Mouse (Mus musculus) olfactory bulb, adult 2 months (tissue): ENCODE data around the gene Pou2f1. TPM values are rescaled to one million over a fixed set of nuclear protein-coding genes. Genes with fewer than 3 reads are reported as not detected.

Source experiments
- H3K27ac ChIP-seq: fragments of 200-500 bp; 2 replicates; pipeline ENCODE4 v1.5.1; 2012; ENCODE audit warnings: low read depth, low read length; ENCODE audit not compliant: insufficient read depth
- H3K4me1 ChIP-seq: fragments of 200-500 bp; 2 replicates; pipeline ENCODE4 v1.6.1; 2012; ENCODE audit warnings: low read length; ENCODE audit not compliant: control insufficient read depth, insufficient read depth
- H3K4me3 ChIP-seq: fragments of 200-500 bp; 2 replicates; pipeline ENCODE4 v1.5.1; 2012; ENCODE audit warnings: mild to moderate bottlenecking, low read depth, low read length, moderate library complexity; ENCODE audit not compliant: insufficient read depth
- CTCF ChIP-seq: fragments of 200-500 bp; IDR thresholded peaks from 2 replicates; pipeline ENCODE4 v1.5.1; 2012; ENCODE audit warnings: low read depth, mild to moderate bottlenecking, low read length, moderate library complexity; ENCODE audit not compliant: insufficient read depth
- POLR2A ChIP-seq: fragments of 200-500 bp; IDR thresholded peaks from 2 replicates; pipeline ENCODE4 v1.6.1; 2012; ENCODE audit warnings: mild to moderate bottlenecking, low read depth, low read length, moderate library complexity; ENCODE audit not compliant: insufficient read depth
- WGBS: fragments of 180-500 bp; shearing (Covaris S2); methylation state at CpG from one replicate; pipeline ENCODE4 v1.1.7; 2018; 5-methylcytosine and 5-hydroxymethylcytosine counted together
- polyA plus RNA-seq: library from polyadenylated mRNA; stranded (reverse); fragments of >200 nt; gene quantifications from 2 replicates; pipeline ENCODE4 v1.2.4, GENCODE M21; 2012; ENCODE audit warnings: low replicate concordance; ENCODE audit not compliant: missing spikeins, insufficient read depth, insufficient read length

Pou2f1 gene
- polyA plus RNA-seq, 1 experiment: not detected

DNA sequence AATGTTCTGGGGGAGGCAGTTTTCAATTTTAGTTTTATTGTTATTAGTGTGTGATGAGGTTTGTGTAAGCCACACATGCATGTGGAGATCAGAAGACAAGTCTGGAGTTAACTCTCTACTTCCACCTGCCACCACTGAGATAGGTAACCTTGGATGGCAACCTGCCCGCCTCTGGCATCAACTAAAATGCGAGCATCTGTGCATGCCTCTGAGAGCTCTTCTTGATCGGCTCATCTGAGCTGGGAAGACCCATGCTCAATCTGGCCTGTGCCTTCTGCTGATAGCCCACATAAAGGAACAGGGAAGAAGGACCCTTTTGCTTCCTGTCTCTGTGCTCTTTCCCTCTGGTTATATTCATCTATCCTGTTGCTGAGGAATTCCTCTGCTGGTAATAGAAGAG, 93.0 kb downstream of the Pou2f1 start:
- 87% methylated on average over 3 of the region's 3 CpGs for WGBS
- Histone ChIP-seq H3K4me3 (no peak overlapping the region), H3K4me1 (no peaks in the 10 kb centered on the region), H3K27ac (no peak overlapping the region)
- TF ChIP-seq CTCF (no peak), POLR2A (no peak)

DNA sequence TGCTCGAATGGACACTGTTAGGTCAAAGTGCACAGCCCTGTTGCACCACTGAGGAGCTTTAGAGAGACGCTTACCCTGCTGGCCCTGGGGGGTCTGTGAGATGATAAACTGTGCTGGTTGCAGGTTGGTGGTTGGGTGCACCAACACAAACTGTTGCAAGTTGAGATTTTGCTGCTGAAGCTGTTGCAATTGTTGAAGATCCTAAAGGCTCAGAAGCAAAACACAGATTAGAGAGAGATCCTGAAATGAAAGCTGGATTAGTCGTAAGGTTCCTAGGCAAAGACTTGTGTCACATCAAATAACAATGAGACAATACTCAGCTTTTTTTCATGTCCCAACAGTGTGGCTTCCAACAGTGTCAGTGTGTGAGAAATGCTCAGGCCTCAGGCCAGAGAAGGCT, 93.7 kb downstream of the Pou2f1 start:
- WGBS: 84% methylated on average over 3 of the region's 3 CpGs

DNA sequence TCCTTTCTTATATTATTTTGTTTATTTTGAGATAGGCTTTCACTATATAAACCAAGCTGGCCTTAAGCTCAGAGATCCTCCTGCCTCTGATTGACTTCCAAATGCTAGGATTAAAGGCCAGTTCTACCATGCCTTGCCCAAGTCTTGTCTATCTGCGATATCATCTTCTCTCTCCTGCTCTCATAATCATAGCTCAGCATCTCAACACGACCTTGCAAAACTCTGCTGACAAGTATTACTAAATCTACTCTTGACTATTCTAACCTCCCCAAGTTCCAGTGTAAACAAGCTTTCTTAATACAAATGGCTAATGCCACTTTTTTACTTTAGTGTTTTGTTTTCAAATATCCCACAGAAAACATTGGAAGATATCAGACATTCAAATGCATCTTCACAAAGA, 94.3 kb downstream of the Pou2f1 start:
- Histone ChIP-seq H3K4me3 (no peak overlapping the region), H3K4me1 (no peaks in the 10 kb centered on the region), H3K27ac (no peak overlapping the region)
- TF ChIP-seq CTCF: no peak
- TF ChIP-seq POLR2A: no peak
- 95% methylated on average over 2 of the region's 2 CpGs for WGBS

More for the DNA sequence above, 93.7 kb downstream of the Pou2f1 start:
- TF ChIP-seq CTCF (no peak), POLR2A (no peak)
- Histone ChIP-seq H3K4me3 (no peak overlapping the region), H3K27ac (no peak overlapping the region), H3K4me1 (no peaks in the 10 kb centered on the region)

DNA sequence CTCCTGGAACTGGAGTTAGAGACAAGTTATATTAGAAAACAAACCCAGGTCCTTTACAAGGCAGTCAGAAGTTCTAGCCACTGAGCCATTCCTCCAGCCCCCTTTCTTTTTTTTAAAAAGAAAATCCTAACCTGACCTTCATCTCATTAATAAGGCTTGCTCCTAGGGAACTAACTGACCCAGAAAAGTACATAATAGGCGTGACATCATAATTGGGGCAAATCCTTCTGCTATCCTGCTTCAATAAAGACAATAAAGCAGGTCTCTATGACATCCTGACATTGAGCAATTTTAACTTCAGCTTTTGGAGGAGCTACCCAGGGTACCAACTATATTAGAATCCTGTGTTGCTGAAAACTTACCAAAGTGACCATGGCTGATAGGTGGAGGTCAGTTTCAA, 98.9 kb downstream of the Pou2f1 start:
- 91% methylated on average over 1 of the region's 1 CpGs for WGBS
- TF ChIP-seq CTCF: no peak
- no peak for TF ChIP-seq POLR2A
- no peak overlapping the region for H3K27ac ChIP-seq
- no peak overlapping the region for H3K4me3 ChIP-seq
- H3K4me1 ChIP-seq: no peaks in the 10 kb centered on the region

DNA sequence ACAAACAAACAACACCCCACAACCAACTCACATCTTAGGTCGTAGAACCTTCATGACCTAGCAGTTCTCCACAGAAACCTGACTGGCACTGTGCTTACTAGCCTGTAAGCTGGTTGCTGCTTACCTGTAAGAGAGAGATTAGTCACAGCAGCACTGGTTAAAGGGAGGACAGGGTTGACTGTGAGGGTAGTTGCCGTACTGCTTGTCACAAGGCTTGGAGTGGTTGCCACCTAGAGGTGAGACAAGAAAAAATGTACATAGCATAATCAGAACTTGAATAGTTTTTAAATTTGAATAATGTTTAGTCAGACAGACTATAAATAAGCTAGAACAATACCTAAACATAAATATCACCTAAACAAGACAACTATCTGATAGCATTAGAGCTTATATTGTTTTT, 110.8 kb downstream of the Pou2f1 start:
- Histone ChIP-seq H3K27ac (no peak overlapping the region), H3K4me1 (no peaks in the 10 kb centered on the region), H3K4me3 (no peak overlapping the region)
- WGBS: 80% methylated on average over 2 of the region's 2 CpGs
- TF ChIP-seq POLR2A (no peak), CTCF (no peak)

DNA sequence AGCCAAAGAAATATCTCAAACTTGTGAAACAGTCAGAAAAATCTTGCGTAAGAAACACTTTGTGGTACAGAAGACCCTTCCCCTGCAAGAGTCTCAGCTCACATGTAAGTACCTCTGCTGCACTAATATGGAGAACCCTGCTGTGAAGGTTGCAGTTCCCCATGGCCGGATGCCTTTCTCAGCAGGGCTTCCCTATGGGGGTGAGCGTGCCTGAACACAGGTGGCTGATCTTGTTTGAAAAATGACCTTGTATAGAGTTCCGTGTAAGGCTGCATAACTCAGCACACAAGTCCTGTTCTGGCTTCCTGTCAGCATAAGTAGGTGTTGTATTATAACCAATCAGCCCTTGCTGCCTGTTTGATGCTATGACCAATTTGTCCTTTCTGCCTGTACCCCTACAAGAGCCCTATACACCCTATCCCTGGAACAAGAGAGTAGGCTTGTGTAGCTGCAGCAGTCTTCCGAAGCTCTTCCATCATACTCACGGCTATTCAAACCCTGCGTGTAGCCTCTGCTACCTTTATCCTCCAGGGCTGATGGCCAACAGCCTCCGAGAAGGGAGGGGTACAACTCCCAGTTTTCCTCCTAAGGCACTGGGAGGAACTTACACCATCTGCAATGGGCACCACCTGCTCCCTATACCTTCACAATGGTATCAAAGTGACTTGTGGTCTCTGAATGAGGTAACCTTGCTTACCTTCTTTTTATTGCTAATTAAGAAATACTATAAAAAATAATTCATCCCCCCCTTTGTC, 120.2 kb downstream of the Pou2f1 start:
- H3K4me1 ChIP-seq: peaks cover 3% of the 10 kb centered on the region; the same call in 1 of the 2 replicates
- H3K27ac ChIP-seq: no peak overlapping the region
- 60% methylated on average over 8 of the region's 8 CpGs for WGBS
- TF ChIP-seq CTCF (no peak), POLR2A (no peak)
- no peak overlapping the region for H3K4me3 ChIP-seq

DNA sequence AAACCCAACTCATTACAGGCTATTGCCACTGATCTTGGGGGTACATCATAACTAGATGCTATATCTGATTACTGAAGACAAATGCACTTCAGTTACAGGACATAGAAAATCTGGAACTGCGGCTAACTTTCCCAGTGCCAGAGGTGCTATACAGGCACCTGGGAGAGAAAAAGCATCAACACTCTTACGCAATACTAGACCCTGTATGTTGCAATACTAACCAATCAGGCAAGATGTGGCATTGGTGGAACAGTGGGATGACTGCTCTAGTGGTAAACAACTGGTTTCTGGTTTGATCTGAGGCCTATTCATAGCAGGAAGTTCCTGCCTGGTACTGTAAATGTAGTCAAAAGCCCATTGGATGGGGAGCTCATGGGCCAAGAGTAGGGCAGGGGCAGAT, 123.7 kb downstream of the Pou2f1 start:
- WGBS: 97% methylated on average over 2 of the region's 2 CpGs
- no peak overlapping the region for H3K4me3 ChIP-seq
- no peak for TF ChIP-seq CTCF
- no peak for TF ChIP-seq POLR2A
- H3K4me1 ChIP-seq: peaks cover 9% of the 10 kb centered on the region
- no peak overlapping the region for H3K27ac ChIP-seq

DNA sequence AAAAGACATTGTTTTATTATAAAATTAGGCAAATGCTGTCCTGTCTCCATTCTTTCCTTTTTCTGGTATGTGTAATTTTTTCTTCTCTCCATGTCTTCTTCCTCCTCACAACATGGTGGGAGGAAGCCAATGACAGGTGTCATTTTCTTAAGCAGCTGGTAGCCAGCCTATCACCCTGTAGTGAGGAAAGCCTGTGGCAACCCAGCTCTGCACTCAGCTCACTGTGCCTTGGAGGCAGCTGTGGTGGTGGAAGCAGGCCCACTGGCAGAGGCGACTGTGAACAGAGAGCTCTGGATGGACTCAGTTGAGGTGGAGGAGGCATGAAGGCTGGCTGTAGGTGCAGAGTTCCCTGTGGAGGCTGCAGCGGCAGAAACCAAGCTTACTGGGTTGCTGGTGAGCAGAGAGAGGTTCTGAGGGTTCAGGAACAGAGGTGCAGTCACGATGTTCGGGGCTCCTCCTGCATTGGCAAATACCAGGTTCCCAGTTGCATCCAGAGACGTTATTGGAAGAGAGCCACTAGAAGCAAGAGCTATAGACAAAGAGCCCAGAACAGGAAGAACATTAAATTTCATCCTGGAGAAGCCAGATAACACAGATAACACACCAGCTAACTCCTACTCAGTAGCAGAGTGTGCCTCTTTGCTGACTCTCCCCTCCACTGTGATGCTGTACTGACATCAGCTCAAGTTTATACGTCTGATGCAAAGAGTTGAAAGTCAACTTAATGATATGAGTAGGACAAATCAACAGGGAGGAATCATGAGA, 126.8 kb downstream of the Pou2f1 start:
- H3K4me1 ChIP-seq: peaks cover 11% of the 10 kb centered on the region
- H3K27ac ChIP-seq: no peak overlapping the region
- H3K4me3 ChIP-seq: no peak overlapping the region
- no peak for TF ChIP-seq POLR2A
- no peak for TF ChIP-seq CTCF
- 72% methylated on average over 6 of the region's 6 CpGs for WGBS

DNA sequence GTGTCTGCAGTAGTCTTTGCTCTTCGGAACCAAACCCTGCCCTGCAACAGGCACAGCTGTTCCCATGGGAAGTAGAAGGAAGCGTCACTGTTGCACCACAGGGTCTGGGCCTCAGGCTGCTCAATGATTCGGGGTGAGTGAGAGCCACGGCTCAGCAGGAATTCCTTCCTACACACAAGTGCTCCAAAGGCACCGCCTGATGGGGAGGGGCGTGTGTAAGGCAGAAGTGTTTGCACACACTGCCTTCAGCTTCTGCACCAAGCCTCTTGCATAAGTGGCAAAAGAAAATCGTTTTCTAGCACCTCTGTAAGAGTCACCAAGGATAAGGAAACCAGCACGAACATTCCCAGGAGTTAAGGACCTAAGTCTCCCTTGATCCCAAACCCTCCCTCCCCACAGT, 127.8 kb downstream of the Pou2f1 start:
- WGBS: 31% methylated on average over 8 of the region's 8 CpGs
- no peak overlapping the region for H3K4me3 ChIP-seq
- H3K27ac ChIP-seq: no peak overlapping the region
- peaks cover 8% of the 10 kb centered on the region for H3K4me1 ChIP-seq
- no peak for TF ChIP-seq CTCF
- TF ChIP-seq POLR2A: no peak

DNA sequence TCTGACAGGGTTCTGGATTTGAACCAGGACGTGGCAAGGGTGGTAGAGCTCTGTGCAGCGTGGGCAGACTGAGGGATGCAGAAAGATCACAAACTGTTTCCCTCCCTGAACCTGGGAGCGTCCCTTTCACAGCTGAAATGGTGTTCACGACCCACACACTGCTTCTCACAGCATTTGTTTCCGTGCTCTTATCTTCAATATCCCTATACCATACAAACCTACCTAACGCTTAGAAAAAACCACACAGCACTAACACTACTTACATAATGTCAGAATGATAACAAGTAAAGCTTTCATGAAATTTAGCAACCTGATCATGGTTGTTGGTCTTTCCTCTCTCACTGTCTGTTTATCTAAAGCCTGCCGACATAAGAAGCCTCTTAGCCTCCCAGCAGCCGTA, 133.8 kb downstream of the Pou2f1 start:
- Histone ChIP-seq H3K4me3 (no peak overlapping the region), H3K27ac (no peak overlapping the region), H3K4me1 (peaks cover under 1% of the 10 kb centered on the region; the same call in 1 of the 2 replicates)
- TF ChIP-seq POLR2A (no peak), CTCF (no peak)
- WGBS: 87% methylated on average over 8 of the region's 8 CpGs
